Mouse (Mus musculus): ENCODE measurements around the gene Cpn1. TPM values are rescaled to one million over a fixed set of nuclear protein-coding genes. Genes with fewer than 3 reads are reported as not detected.

Gene Cpn1
- total RNA-seq, 4 experiments from 2014 or later, result 0.27 to 0.37 (median 0.34) TPM; not detected in 1

DNA sequence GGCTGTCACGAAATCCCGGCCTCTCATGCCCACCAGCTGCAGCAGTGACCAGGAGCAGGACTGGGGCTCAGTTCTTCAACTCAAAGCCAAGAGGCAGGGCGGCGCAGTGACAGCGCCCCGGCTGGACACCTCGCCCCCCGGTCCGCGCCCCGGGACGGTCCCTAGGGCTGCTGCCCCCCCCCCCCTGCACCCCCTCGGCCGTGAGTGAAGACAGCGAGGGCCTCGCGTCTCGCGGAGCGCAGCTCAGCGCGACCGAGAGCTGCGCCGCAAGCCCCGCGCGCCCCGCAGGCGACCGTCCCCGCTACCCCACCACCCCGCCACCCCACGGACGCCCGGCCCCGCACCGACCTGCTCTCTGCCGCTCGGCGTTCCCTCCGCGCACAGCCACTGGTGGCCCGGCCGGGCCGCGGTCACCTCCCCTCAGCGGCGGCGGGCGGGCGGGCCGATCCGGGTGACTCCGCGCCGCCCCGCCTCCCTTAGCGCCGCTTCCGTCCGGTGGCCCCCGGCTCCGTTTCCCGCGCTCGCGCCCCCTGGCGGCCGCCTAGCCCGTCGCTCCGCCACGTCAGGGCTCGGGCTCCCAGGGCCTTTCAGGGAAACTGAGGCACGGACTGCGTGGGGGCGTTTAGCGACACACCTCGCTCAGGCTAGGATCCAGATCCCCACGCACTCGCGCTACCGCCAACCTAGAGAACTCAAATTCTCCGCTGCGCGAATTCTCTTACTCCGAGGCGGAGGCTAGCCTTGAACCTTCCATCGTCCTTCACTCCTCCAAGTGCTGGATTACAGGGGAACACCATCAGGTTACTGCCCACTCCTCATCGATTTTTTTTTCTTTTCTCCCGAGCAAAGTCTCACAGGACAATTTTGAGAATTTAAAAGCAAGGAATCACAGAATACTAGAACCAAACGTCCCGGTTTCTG is 46.3 kb downstream of the Cpn1 start, which contains the start of gene Dnmbp:
Dnmbp (minus strand) TSS at position 423 of the 921 bp plus-strand sequence.
- DNase-seq (ENCODE audit: low spot score in 2 of 2), result peak; percentile 25 to 64

DNA sequence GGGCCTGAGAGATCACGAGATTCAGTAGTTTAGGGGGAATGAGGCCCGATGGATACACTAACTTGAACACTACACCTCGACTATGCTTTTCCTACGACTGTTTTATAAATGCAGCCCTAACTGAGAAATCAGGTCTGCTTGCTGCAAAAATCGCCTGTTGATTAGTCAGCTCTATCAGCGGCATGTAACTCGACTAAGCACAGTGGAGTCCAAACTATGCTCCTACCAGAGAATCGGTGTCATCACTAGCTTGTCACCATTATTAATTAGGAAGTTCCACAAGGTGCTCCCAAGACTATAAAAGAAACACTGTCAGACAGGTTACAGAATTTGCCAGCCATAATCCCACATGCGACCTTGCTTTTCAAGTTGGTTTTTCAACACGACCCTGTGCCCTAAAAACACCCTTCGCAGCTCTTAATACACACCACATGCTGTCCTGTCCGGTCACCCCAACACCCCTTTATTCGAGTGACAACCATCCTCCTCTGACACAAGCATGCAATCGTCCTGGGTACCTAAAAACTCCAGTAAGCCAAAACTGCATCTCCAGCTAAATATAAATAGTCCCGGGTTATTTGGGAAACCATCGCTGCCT is 47.1 kb downstream of the Cpn1 start:
- no peak for DNase-seq (ENCODE audit: low spot score in 2 of 2)

DNA sequence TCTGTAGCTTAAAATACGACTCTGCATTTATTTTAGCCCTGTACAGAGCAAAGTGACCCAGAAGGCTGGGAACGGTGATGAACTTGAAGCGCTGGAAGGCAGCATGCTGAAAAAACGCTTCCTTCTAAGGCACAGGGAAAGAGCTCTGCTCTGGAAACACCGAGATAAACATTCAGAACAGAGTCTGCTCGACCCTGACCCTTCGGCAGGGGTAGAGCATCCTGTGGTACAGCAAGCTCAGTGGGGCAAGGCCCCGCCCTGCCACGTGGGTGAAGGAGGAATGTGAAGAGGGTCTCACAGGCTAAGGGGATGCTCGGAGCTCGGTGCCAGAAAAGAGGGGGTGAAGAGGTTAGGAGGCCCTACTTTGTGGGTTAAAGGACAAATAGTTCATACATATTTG is 48.0 kb downstream of the Cpn1 start:
- DNase-seq (ENCODE audit: low spot score in 2 of 2), result no peak

DNA sequence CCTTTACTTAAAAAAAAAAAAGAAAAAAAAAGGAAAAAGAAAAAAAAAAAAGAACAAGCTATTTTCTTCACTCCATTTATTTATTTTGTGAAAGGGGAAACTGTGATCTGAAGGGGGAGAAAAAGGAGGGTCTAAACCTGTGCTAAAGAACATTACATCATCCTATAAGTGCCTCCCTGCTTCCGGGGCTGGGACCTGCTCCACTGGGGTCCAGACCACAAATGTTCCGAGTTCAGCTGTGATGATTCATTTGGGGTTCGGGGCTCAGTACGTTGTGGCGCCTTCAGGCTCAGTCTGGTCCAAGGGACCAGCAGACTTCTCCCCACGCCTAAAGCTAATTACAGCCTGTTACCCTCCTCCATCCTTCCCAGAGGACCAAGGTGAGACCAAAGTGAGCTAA is 55.4 kb downstream of the Cpn1 start:
- DNase-seq (ENCODE audit: low spot score in 2 of 2), result no peak

DNA sequence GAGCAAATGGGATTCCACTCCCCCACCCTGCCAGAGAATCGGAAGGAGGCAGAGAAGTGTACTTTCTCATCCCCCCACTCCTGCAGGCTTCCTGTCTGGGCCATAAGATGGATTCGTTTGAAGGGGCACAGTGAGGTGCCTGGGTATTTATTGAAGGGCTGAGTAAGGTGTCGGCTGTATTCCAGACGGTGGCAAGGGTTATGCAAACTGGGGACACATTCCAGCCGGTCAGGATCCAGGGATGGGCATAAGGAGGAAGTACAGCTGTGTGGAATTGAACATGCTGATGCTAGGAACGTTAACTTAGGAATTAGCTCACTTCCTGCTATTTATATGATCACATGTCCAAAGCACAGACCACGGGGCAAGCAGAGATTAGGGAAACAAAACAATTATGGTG is 56.0 kb downstream of the Cpn1 start:
- no peak for DNase-seq (ENCODE audit: low spot score in 2 of 2)

DNA sequence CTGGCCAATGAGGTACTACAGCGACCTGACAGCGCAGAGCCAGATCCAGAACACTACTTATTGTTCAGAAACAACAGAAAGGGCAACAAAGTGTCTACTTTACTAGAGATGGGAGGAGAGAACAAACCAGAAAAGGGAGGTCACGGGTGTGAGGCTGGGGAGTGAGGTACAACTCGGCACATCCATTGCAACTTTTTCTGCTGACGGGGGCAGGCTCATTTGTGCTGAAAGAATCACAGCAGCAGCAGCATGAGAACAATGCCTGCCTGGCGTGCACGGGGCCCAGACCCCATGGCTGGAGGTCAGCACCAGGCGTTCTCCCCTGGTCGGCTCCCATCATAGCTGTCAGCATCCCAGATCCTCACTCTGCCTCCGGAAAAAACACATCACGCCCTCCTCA is 56.5 kb downstream of the Cpn1 start:
- no peak for DNase-seq (ENCODE audit: low spot score in 2 of 2)

DNA sequence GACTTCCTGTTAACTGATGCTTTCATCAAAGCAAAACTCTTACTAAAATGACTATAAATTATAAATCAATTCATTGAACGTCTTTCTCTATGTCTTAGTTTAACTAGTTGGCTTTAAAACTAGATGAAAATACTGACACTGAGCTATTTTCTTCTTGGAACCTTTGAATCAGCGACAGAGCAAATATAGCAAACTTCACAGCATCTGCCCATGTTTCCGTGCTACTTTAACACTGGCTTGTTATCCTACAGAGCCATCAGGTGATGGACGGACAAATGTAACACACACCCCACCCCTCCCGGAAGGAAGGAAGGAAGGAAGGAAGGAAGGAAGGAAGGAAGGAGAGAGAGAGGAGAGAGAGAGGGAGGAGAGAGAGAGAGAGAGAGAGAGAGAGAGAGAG is 58.4 kb downstream of the Cpn1 start:
- DNase-seq (ENCODE audit: low spot score in 2 of 2), result no peak

DNA sequence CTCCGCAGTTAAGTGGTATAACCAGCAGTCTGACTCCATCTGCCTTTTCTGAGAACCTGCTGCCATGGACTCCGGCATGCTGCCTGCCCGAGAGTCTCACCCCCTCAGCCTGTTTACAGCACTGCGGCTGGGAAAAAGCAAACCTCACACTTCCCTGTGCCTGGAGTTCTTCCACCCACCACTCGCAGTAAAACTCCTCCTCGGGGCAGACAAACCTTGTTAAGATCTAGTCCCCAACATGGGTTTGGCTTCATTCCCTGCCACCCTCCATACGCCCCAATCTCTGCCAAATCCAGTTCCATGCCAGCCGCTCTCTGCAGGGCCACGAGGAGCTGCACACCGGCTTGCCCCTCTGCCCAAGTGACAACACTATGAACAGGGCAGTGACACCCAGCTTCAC is 59.3 kb downstream of the Cpn1 start:
- DNase-seq (ENCODE audit: low spot score in 2 of 2), result peak; percentile 14 to 33

DNA sequence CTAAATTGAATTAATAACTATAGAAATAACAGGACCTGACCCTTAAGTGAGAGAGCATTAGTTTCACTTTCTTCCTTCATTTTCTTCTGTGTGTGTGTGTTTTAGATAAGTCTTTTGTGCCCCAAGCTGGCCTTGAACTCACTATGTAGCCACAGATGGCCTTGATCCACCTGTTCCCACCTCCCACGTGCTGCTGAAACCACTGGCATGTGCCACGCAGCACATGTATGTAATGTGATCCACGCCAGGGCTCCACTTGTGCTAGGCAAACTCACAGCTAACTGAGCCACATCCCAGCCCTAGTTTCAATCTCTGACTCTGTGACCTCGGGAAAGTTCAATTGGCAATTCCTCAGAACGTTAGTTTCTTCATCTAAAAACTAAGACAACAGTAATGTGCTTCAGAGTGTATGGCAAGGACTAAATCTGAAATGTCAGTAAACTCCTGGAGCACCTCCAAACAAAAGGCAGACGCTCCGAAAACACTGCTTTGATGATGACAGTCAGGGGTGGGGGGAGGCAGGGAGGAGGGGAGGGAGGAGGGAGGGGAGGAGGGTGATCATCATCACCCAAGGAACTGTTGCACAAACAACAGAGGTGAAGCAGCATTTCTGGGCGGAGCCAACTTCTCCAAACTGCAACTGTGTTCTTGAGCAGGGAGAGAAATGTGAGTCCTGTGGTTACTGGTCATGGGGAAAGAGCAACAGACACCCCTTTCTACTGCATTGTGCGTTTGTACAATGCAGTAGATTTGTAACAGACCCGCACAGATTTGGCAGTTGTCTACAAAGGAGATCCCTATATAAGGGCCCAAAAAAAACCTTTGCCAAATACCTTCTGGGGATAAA is 60.0 kb downstream of the Cpn1 start:
- no peak for DNase-seq (ENCODE audit: low spot score in 2 of 2)

DNA sequence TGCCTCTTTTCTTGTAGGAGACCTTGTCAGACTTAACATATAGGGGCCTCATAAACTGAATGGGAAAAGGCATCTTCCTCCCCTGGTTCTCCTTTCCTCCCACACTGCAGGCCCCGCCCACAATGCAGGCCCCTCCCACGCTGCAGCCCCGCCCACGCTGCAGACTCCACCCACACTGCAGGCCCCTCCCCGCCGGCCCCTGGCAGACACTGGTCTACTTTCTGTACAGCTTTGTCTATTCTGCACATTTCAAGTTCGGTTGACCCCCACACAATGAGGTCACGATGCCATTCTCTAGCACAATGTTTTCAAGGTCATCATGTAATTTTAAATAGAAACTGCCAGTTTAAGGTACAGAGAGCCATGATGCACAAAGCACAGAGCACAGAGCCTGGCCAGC is 62.0 kb downstream of the Cpn1 start:
- no peak for DNase-seq (ENCODE audit: low spot score in 2 of 2)

DNA sequence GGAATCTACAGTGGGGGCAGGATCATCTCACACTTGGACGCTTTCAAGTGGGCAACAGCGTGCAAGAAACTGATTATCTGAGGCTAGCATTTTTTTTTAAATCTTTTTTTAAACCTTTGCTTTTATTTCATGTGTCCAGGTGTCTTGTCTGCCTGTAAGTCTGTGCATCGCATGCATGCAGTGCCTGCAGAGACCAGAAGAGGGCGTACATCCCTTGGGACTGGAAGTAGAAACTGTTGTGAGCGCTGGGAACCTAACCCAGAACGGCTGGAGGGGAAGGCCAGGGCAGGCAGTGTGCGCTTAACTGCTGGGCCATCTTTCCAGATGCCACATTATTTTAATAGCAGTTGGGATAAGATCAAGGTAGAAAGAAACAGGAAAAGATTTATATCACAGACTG is 63.4 kb downstream of the Cpn1 start:
- DNase-seq (ENCODE audit: low spot score in 2 of 2), result no peak

DNA sequence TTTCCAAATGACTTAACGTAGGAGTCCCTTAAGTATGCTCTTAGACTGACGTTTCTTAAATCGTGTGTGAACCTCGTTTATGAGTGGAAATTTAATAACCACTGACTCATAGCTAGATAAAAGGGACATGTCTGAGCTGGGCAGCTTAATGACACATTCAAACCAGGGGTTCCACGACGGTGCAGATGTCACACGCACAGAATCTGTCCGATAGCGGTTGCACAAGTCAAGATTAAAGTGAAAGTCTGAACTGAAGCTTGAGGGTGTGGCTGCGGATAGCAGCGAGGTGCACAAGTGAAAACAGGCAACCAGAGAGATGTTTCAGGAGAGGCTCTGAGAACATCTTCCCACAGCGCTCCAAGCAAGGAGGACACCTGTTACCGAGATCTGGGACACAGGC is 64.9 kb downstream of the Cpn1 start:
- DNase-seq (ENCODE audit: low spot score in 2 of 2), result no peak

DNA sequence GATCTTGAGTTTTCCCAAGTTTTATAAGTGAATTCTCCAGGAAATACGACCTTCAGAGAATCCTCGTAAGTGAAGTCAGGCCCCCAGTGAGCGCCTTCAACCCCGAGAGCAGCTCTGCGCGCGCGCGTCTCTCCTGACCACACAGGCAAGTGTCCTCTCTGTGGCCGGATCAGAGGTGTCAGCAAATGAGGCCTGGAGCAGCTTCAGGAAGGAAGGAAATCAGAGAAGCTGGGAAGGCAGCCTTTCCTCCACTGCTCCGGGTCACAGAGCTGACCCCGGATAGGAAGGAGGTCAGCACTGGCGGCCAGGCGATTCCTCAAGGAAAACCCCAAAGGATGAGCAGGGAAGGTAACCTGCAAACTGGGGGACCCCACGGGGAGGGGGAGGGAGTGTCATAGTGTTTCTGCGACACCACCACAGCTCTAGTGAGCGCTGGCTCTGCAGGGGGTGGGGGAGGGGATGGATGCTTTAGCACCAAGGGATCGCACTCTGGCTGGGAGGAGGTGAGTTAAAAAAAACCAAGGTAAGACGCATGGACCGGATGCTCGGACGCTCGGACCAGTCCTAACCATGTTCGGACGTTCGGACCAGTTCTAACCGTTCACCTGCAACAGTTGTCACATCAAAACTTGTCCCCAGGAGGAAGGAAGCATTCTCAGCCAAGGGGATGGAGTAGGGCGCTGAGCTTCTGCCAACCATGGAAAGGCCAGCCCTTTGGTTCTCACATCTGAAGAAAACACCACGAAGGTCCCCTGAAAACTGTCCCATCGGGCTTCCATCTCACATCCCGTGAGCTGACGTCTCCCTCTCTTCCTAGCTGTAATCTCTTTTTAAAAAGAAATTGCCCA is 65.7 kb downstream of the Cpn1 start:
- no peak for DNase-seq (ENCODE audit: low spot score in 2 of 2)

DNA sequence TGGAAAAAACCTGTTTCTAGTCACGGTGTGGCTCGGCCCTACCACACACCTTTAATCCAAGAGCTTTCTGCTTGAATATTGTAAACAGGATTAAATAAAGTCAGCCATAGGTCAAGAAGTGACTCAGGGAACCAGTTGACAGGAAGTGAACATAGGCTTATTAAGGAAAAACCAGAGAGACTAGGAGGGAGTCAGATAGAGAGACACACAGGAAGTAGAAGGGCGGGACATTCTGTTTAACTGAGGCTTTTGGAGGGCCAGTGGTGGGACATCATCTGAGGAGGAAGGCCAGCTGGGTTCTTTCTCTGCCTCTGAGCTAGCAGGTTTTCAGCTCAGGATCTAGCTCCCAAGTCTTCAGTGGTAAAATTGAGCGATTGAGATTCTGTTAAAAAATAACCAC is 66.5 kb downstream of the Cpn1 start:
- DNase-seq (ENCODE audit: low spot score in 2 of 2), result no peak

DNA sequence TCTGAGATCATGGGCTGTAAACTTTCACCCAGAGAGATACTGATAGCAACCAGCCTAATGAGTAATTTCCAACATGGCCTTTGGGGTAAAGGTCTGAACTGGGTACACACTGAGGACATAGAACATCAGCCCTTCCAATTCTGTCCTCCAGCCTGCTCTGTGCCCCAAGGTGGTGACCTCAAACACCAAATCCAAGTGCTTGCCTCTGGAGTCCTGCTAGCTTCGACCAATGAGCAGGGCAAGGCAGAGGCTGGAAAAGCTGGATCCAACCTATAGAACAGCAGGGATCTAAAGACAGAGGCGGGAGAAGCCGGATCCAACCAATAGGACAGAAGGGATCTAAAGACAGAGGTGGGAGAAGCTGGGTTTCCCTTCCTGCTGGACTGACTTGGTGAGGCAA is 67.5 kb downstream of the Cpn1 start:
- no peak for DNase-seq (ENCODE audit: low spot score in 2 of 2)

DNA sequence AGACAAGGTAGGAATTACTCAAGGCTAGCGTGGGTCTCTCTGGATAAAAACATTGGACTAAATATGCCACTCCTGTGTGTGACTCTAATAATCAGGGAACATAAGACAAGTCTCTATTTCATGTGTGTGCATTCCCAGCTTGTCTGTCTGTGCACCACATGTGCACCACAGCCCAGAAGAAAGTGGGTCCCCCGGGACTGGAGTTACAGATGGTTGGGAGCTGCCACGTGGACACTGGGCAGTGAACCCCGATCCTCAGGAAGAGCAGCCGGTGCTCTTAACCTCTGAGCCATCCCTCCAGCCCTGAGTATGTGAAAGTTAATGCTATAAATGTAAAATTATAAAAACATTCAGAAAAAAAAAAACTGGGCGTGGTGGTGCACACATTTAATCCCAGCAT is 68.6 kb downstream of the Cpn1 start:
- DNase-seq (ENCODE audit: low spot score in 2 of 2), result no peak

DNA sequence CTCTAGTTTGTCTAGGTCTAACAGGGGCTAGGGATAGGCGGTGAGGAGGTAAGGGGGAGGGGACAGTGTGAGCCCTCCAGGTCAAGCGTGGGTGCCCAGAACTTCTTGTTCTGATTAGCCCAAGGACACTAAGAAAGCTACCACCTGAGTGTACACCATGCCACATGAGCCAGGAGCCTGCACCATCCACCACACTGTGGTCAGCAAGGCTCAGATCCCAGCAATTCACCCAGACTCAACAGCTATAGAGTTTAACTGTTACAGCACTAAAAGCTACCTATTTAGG is 69.0 kb downstream of the Cpn1 start:
- no peak for DNase-seq (ENCODE audit: low spot score in 2 of 2)

DNA sequence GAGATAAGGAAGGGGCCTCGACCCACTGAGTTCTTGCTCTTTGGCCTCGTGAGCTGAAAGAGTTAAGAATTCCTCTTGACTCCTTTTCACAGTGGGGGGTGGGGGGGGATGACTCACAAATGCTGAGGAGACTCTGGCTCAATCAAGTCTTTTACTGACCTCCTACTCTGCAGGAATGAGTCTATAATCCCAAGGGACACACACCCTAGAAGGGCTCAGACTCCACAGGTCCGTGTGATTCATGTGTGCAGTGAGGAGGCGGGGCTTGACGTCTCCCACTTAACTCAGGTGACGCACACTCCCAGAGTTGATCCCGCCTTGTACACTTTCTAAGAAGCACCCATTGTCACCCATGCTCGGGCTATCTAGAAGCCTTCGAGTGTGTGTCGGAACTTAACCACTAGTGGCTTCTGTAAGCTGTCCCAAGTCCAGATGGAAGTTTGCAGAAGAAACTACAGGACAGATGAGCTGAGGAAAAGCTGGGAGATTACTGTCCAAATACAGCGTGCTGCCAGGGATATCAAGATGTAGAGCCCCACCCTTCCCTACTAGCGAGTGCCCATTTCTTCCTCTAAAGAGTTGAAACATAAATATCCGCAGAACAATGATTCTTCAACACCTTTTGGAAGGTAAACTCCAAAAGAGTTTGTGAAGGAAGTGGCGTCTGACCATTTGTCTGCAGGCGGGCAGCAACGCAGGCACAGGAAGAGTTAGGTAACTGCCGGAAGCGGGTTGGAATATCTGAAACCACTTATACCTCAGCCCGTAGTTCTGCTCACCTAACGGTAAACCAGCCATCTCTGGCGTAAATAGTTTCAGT is 69.6 kb downstream of the Cpn1 start:
- DNase-seq (ENCODE audit: low spot score in 2 of 2), result no peak

DNA sequence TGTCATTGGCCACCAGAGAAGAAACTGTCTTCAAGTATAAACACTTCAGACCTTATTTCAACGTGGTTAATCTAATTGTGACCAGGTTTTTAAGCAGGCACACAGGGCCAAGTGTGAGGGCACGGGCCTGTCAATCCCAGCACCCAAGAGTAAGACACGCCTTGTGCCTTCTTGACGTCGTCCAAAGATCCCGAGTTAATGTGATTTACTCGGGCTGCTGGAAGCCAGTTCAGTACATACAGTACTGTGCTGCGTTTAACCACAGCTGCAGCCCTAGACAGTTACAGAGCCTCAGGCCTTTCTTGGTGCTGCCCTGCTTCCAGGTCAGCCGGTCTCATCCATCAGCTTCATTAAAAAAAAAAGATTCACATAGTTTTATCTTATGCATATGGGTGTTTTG is 70.9 kb downstream of the Cpn1 start:
- no peak for DNase-seq (ENCODE audit: low spot score in 2 of 2)

DNA sequence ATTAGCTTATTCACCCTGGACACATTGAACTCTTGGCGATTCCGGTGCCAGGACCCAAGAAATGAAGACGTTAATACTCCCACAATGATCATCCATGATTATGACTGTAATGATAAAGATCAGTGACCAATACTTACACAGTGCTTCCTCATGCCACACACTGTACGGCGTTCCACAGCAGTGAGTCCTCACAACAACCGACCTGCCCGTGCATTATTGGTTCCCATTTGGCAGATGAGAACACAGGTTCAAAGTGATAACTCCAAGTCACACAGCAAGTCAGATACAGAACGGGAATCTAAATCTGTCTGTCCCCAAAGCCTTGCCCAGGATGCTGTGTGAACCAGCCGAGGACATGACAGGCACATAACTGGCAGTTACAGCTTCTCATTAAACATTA is 71.4 kb downstream of the Cpn1 start:
- DNase-seq (ENCODE audit: low spot score in 2 of 2), result no peak
